Mouse (Mus musculus) hindbrain, embryonic 13.5 days (tissue): ENCODE results near the gene Nr1h5. TPM values are rescaled to one million over a fixed set of nuclear protein-coding genes. Genes with fewer than 3 reads are reported as not detected.

Source experiments
- ATAC-seq: fragments of 200-750 bp; cut with Nextera tagmentation; 2 replicates; pipeline ENCODE4 v1.8.0; 2017; ENCODE audit warnings: moderate TSS enrichment; ENCODE audit not compliant: low FRiP score
- H3K27ac ChIP-seq: fragments of 300-500 bp; sonication (generic); 2 replicates; pipeline ENCODE4 v1.5.1; 2015; ENCODE audit warnings: inconsistent platforms, mild to moderate bottlenecking, moderate library complexity
- H3K27me3 ChIP-seq: fragments of 300-500 bp; sonication (generic); 2 replicates; pipeline ENCODE4 v1.6.1; 2015; ENCODE audit warnings: mild to moderate bottlenecking, inconsistent platforms
- H3K36me3 ChIP-seq: fragments of 300-500 bp; sonication (generic); 2 replicates; pipeline ENCODE4 v1.6.1; 2015; ENCODE audit warnings: mild to moderate bottlenecking, inconsistent platforms
- H3K4me1 ChIP-seq: fragments of 300-500 bp; sonication (generic); replicated peaks from 2 replicates; pipeline ENCODE4 v1.6.1; 2015; ENCODE audit warnings: inconsistent platforms
- H3K4me2 ChIP-seq: fragments of 300-500 bp; sonication (generic); 2 replicates; pipeline ENCODE4 v1.6.1; 2015; ENCODE audit warnings: inconsistent platforms, mild to moderate bottlenecking, moderate library complexity
- H3K4me3 ChIP-seq: fragments of 300-500 bp; sonication (generic); 2 replicates; pipeline ENCODE4 v1.5.1; 2015; ENCODE audit warnings: mild to moderate bottlenecking, inconsistent platforms
- H3K9ac ChIP-seq: fragments of 300-500 bp; sonication (generic); 2 replicates; pipeline ENCODE4 v1.6.1; 2015; ENCODE audit warnings: mild to moderate bottlenecking, inconsistent platforms
- H3K9me3 ChIP-seq: fragments of 300-500 bp; sonication (generic); 2 replicates; pipeline ENCODE4 v1.6.1; 2016; ENCODE audit warnings: inconsistent platforms
- WGBS: fragments of 180-500 bp; shearing (Covaris S2); methylation state at CpG from one replicate; pipeline ENCODE4 v1.1.7; 2015; 5-methylcytosine and 5-hydroxymethylcytosine counted together
- polyA plus RNA-seq: library from polyadenylated mRNA; unstranded; fragments of >200 nt; fragmentation: Nextera tagmentation; extraction: Ambion mirVana; gene quantifications from 2 replicates; pipeline ENCODE4 v1.2.1, GENCODE M21; 2015

Nr1h5 gene
- polyA plus RNA-seq, 1 experiment from 2014 or later: 0.08 TPM

GRCm38 (mm10) chr3:102970067-102970466 is 6.1 kb upstream of the Nr1h5 start:
- peak; percentile 71; the same call in 1 of the 2 replicates for ATAC-seq
- 48% methylated on average over 9 of the region's 9 CpGs for WGBS
- Histone ChIP-seq H3K36me3 (no peaks in the 10 kb centered on the region), H3K4me2 (peak overlapping the region; percentile 11; the same call in 1 of the 2 replicates), H3K4me1 (peaks cover 5% of the 10 kb centered on the region), H3K27ac (no peak overlapping the region), H3K27me3 (no peaks in the 10 kb centered on the region), H3K9ac (no peak overlapping the region), H3K9me3 (no peaks in the 10 kb centered on the region), H3K4me3 (no peak overlapping the region)

DNA sequence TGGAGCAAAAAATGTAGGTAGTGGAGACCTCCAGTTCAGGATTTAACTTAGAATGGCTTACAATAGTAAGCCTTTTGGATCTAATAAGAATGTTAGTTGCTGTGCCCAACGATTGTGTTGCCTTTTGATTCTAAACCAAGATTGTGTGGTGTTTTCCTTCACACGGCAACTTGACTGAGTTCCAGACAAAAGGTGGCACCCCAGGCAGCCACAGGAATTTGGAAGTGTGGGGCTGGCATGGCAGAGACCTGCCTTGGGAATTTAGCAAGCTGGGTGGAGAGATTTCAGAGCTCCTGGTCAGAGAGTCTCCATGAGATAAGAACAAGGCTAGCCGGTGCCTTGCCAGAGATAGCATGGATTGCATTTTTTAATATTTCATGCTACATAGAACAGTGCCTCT is 8.3 kb downstream of the Nr1h5 start:
- no peaks in the 10 kb centered on the region for H3K27me3 ChIP-seq
- H3K9me3 ChIP-seq: no peaks in the 10 kb centered on the region
- WGBS: 64% methylated on average over 3 of the region's 3 CpGs
- no peak overlapping the region for H3K4me3 ChIP-seq
- H3K4me2 ChIP-seq: no peak overlapping the region
- H3K36me3 ChIP-seq: no peaks in the 10 kb centered on the region
- H3K27ac ChIP-seq: no peak overlapping the region
- ATAC-seq: no peak
- H3K9ac ChIP-seq: no peak overlapping the region
- H3K4me1 ChIP-seq: no peaks in the 10 kb centered on the region

DNA sequence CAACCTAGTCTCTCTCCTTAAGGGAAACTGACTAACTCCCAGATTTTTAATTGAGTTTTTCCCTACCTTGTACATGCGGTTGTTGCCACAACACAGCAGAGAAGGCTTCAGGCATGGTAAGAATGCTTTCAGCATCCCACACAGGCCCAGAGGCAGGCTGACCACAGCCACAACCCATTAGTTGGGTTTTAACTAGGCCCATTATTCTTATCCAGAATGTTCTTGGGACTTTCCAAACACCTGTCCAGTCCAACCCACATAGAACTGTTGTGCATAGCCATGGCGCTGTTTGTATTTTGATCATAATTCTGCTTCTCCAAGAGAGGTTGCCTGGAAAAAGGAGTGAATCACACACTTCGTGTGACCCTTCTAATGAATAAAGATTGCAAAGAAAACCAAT is 8.8 kb downstream of the Nr1h5 start:
- H3K27me3 ChIP-seq: no peaks in the 10 kb centered on the region
- H3K4me3 ChIP-seq: no peak overlapping the region
- H3K4me1 ChIP-seq: no peaks in the 10 kb centered on the region
- no peaks in the 10 kb centered on the region for H3K9me3 ChIP-seq
- H3K36me3 ChIP-seq: no peaks in the 10 kb centered on the region
- H3K9ac ChIP-seq: no peak overlapping the region
- 86% methylated on average over 3 of the region's 3 CpGs for WGBS
- no peak overlapping the region for H3K27ac ChIP-seq
- no peak overlapping the region for H3K4me2 ChIP-seq
- no peak for ATAC-seq

- no peaks in the 10 kb centered on the region for H3K9me3 ChIP-seq
- H3K36me3 ChIP-seq: no peaks in the 10 kb centered on the region
- no peak overlapping the region for H3K4me3 ChIP-seq
- H3K4me1 ChIP-seq: no peaks in the 10 kb centered on the region
- H3K4me2 ChIP-seq: no peak overlapping the region
- no peaks in the 10 kb centered on the region for H3K27me3 ChIP-seq
- 94% methylated on average over 12 of the region's 12 CpGs for WGBS
- no peak overlapping the region for H3K9ac ChIP-seq
- no peak overlapping the region for H3K27ac ChIP-seq
- ATAC-seq: no peak
Observed at GRCm38 (mm10) chr3:102954476-102954875, 9.5 kb downstream of the Nr1h5 start.

GRCm38 (mm10) chr3:102946861-102947260 is 17.1 kb downstream of the Nr1h5 start:
- no peaks in the 10 kb centered on the region for H3K36me3 ChIP-seq
- H3K9ac ChIP-seq: no peak overlapping the region
- ATAC-seq: no peak
- WGBS: 43% methylated on average over 5 of the region's 5 CpGs
- no peak overlapping the region for H3K27ac ChIP-seq
- no peaks in the 10 kb centered on the region for H3K9me3 ChIP-seq
- no peak overlapping the region for H3K4me2 ChIP-seq
- no peaks in the 10 kb centered on the region for H3K27me3 ChIP-seq
- no peaks in the 10 kb centered on the region for H3K4me1 ChIP-seq
- H3K4me3 ChIP-seq: no peak overlapping the region

- no peak overlapping the region for H3K4me3 ChIP-seq
- 89% methylated on average over 3 of the region's 3 CpGs for WGBS
- H3K36me3 ChIP-seq: no peaks in the 10 kb centered on the region
- no peak overlapping the region for H3K27ac ChIP-seq
- no peak overlapping the region for H3K4me2 ChIP-seq
- no peaks in the 10 kb centered on the region for H3K4me1 ChIP-seq
- no peaks in the 10 kb centered on the region for H3K9me3 ChIP-seq
- ATAC-seq: no peak
- no peaks in the 10 kb centered on the region for H3K27me3 ChIP-seq
- H3K9ac ChIP-seq: no peak overlapping the region
Observed at GRCm38 (mm10) chr3:102946312-102946711, 17.6 kb downstream of the Nr1h5 start.

- ATAC-seq: no peak
- H3K27me3 ChIP-seq: no peaks in the 10 kb centered on the region
- H3K4me2 ChIP-seq: no peak overlapping the region
- H3K9me3 ChIP-seq: peaks cover 6% of the 10 kb centered on the region; the same call in 1 of the 2 replicates
- H3K9ac ChIP-seq: no peak overlapping the region
- no peaks in the 10 kb centered on the region for H3K36me3 ChIP-seq
- WGBS: 84% methylated on average over 1 of the region's 1 CpGs
- no peak overlapping the region for H3K4me3 ChIP-seq
- H3K4me1 ChIP-seq: no peaks in the 10 kb centered on the region
- no peak overlapping the region for H3K27ac ChIP-seq
Observed at GRCm38 (mm10) chr3:102938100-102938499, 25.8 kb downstream of the Nr1h5 start.

- Histone ChIP-seq H3K4me2 (no peak within 1 kb of the TSS), H3K9me3 (peaks cover 6% of the 10 kb centered on the region; the same call in 1 of the 2 replicates), H3K9ac (no peak within 1 kb of the TSS), H3K4me3 (no peak within 1 kb of the TSS), H3K27me3 (no peaks in the 10 kb centered on the region), H3K27ac (no peak within 1 kb of the TSS), H3K4me1 (no peaks in the 10 kb centered on the region), H3K36me3 (no peaks in the 10 kb centered on the region)
- no peak for ATAC-seq
- WGBS: 95% methylated on average over 78 of the region's 78 CpGs
Observed at GRCm38 (mm10) chr3:102935451-102936354, 28.2 kb downstream of the Nr1h5 start, which contains the start of gene Sycp1. Sycp1 (minus strand) TSS chr3:102936100.

- no peaks in the 10 kb centered on the region for H3K27me3 ChIP-seq
- no peak overlapping the region for H3K27ac ChIP-seq
- no peaks in the 10 kb centered on the region for H3K36me3 ChIP-seq
- no peak overlapping the region for H3K4me3 ChIP-seq
- WGBS: 97% methylated on average over 1 of the region's 1 CpGs
- H3K9ac ChIP-seq: no peak overlapping the region
- H3K4me2 ChIP-seq: no peak overlapping the region
- no peaks in the 10 kb centered on the region for H3K9me3 ChIP-seq
- H3K4me1 ChIP-seq: no peaks in the 10 kb centered on the region
- no peak for ATAC-seq
Observed at GRCm38 (mm10) chr3:102899136-102899535, 64.8 kb downstream of the Nr1h5 start.

Other genes with a start within 250 kb of the Nr1h5 start
- 7.5 and 8.6 TPM in 2 replicates for gene Tspan2, start 229.6 kb downstream of the Nr1h5 start, polyA plus RNA-seq
- 0.13 and 0.30 TPM in 2 replicates for gene Tshb, start 181.4 kb downstream of the Nr1h5 start, polyA plus RNA-seq
- gene Sycp1, start 28.0 kb downstream of the Nr1h5 start, polyA plus RNA-seq: not detected in 2 replicates
- gene Sike1, start 31.6 kb upstream of the Nr1h5 start, polyA plus RNA-seq: 54.3 and 64.6 TPM in 2 replicates
- gene Csde1, start 56.3 kb upstream of the Nr1h5 start, polyA plus RNA-seq: 448 and 460 TPM in 2 replicates
- 109 and 111 TPM in 2 replicates for gene Nras, start 94.2 kb upstream of the Nr1h5 start, polyA plus RNA-seq
- not detected in 2 replicates for gene Ampd1, start 109.9 kb upstream of the Nr1h5 start, polyA plus RNA-seq
- gene Dennd2c, start 138.5 kb upstream of the Nr1h5 start, polyA plus RNA-seq: 1.3 and 1.5 TPM in 2 replicates
- 233 and 236 TPM in 2 replicates for gene Bcas2, start 207.5 kb upstream of the Nr1h5 start, polyA plus RNA-seq